Mouse (Mus musculus) testis, adult 2 months (tissue): ENCODE data around the gene Pla2r1.

Experiments
- CTCF ChIP-seq: fragments of 200-500 bp; IDR thresholded peaks from 2 replicates; pipeline ENCODE4 v1.5.1; 2012; ENCODE audit warnings: low read depth, mild to moderate bottlenecking, inconsistent platforms, low read length, moderate library complexity; ENCODE audit not compliant: control insufficient read depth, insufficient read depth, insufficient replicate concordance
- POLR2A ChIP-seq: fragments of 200-500 bp; IDR thresholded peaks from 2 replicates; pipeline ENCODE4 v1.6.1; 2012; ENCODE audit warnings: low read depth, mild to moderate bottlenecking, inconsistent platforms, low read length, moderate library complexity; ENCODE audit not compliant: control insufficient read depth

DNA sequence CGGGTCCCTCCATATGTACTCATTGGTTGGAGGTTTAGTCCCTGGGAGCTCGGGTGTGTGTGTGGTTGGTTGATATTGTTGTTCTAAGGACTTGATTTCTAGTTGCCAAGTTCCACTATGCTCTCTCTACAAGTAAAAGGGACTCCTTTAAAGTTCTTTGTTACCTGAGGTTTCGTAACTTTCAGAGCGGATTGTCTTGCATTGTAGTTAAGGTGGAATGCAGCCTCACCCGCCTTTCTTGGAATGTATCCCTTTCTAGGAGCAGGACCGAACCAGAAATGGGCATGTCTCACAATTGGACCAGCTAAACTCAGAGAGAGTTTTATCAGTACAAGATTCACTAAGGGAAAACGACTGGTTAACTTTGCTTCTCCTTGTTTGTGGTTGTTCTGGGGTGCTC, 141.9 kb downstream of the Pla2r1 start:
- no peak for TF ChIP-seq POLR2A
- TF ChIP-seq CTCF = no peak
